ENCODE assay signal across 22 mouse cellular contexts in the genomic region with DNA sequence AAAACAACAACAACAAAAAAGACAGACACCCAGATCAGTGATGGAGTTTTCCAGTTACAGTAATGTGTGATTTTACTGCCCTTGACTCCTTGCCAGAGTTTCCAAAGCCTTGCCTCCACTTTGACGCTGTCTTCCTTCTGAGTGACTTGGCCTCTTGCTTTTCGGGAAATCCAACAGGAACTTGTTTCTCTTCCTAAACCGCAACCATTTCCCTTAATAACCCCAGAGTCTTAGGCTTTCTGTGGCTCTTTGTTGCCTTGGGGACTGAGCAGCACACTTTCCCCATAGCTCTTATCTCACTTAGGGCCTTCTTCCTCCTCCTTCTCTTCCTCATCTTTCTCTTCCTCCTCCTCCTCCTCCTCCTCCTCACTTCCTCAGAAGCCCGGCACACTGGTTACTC. TPM values are rescaled to one million over a fixed set of nuclear protein-coding genes. Genes with fewer than 3 reads are reported as not detected.
DNase-seq lines count a peak whose midpoint lies in the region; ATAC-seq and TF ChIP-seq lines count a peak whose summit lies in the region.
"Had no signal": no experiment of that assay in that cellular context is flagged by ENCODE, and none has a peak within 500 bp of the region (broad histone marks: within the 10 kb centered on the region; RNA-seq: fewer than 3 reads in every experiment).

No protein-coding gene starts in this region.

- H3K36me3 ChIP-seq in testis, adult 2 months (ENCODE audit: control insufficient read depth, insufficient read depth, low read length) = no peaks in the 10 kb centered on the region
- 0 out of 2 replicates have a peak, but pooled peaks cover 2% of the 10 kb centered on the region for H3K36me3 ChIP-seq in midbrain, embryonic 15.5 days (replicated peaks)
- H3K36me3 ChIP-seq: embryonic facial prominence, embryonic 15.5 days had no signal

- no peak for TF ChIP-seq POLR2A in testis, adult 2 months (IDR thresholded peaks at IDR 0.05; ENCODE audit: control insufficient read depth, low read depth, low read length)

- 90% methylated on average over 4 of the region's 4 CpGs for WGBS in midbrain, embryonic 15.5 days

- no peak overlapping the region for H3K27ac ChIP-seq in testis, adult 2 months (ENCODE audit: control insufficient read depth, insufficient read depth, low read depth, low read length)
- H3K27ac ChIP-seq in midbrain, embryonic 15.5 days = no peak overlapping the region
- H3K27ac ChIP-seq: embryonic facial prominence, embryonic 15.5 days; forebrain, embryonic 10.5 days; forebrain, embryonic 15.5 days; heart, embryonic 10.5 days; hindbrain, embryonic 13.5 days had no signal

- H3K9ac ChIP-seq in midbrain, embryonic 15.5 days = no peak overlapping the region
- H3K9ac ChIP-seq: embryonic facial prominence, embryonic 15.5 days; forebrain, embryonic 15.5 days; hindbrain, embryonic 13.5 days had no signal

- no peak overlapping the region for H3K4me2 ChIP-seq in midbrain, embryonic 15.5 days
- H3K4me2 ChIP-seq: embryonic facial prominence, embryonic 15.5 days; forebrain, embryonic 15.5 days; hindbrain, embryonic 13.5 days had no signal

- no peaks in the 10 kb centered on the region for H3K27me3 ChIP-seq in testis, adult 2 months (ENCODE audit: control insufficient read depth, insufficient read depth, low read length)
- no peaks in the 10 kb centered on the region for H3K27me3 ChIP-seq in midbrain, embryonic 15.5 days (replicated peaks)
- H3K27me3 ChIP-seq: embryonic facial prominence, embryonic 15.5 days; forebrain, embryonic 15.5 days; hindbrain, embryonic 13.5 days had no signal

- no peak for TF ChIP-seq CTCF in testis, adult 2 months (IDR thresholded peaks at IDR 0.05; ENCODE audit: control insufficient read depth, insufficient read depth, insufficient replicate concordance, low read depth, low read length)

- peak; percentile 78 for ATAC-seq in hematopoietic stem cell, adult 5-6 weeks (replicated peaks in 1 of 2; ENCODE audit: insufficient read depth in 1 of 2, low FRiP score in 2 of 2, low TSS enrichment in 1 of 2, low read depth in 1 of 2, poor library complexity in 2 of 2, severe bottlenecking in 2 of 2)
- peak; percentile 68 for ATAC-seq in megakaryocyte progenitor cell, adult 5-6 weeks (replicated peaks; ENCODE audit: poor library complexity)
- ATAC-seq in midbrain, embryonic 15.5 days (replicated peaks) = no peak
- ATAC-seq: forebrain, embryonic 15.5 days had no signal

- peaks cover 6% of the 10 kb centered on the region for H3K4me1 ChIP-seq in testis, adult 2 months (ENCODE audit: control insufficient read depth, insufficient read depth, low read length)
- no peaks in the 10 kb centered on the region for H3K4me1 ChIP-seq in midbrain, embryonic 15.5 days
- H3K4me1 ChIP-seq: embryonic facial prominence, embryonic 15.5 days; forebrain, embryonic 10.5 days; forebrain, embryonic 15.5 days; heart, embryonic 10.5 days; hindbrain, embryonic 13.5 days had no signal

- DNase-seq in kidney, postnatal 10 days = peak; percentile 15
- no peak for DNase-seq in kidney, adult 8-10 months
- DNase-seq in testis, postnatal 14 days (ENCODE audit: low spot score) = no peak
- DNase-seq in frontal cortex, postnatal 36 days (ENCODE audit: low spot score in 2 of 2) = no peak
- DNase-seq: adrenal gland, adult 8-10 months; adrenal gland, postnatal 36 days; cerebellum, adult 2 months; cerebellum, postnatal 10 days; embryo, embryonic 11 days; gastrocnemius, postnatal 10 days; heart, postnatal 10 days; heart, postnatal 4 days had no signal

- H3K4me3 ChIP-seq in testis, adult 2 months (ENCODE audit: control insufficient read depth, low read depth, low read length) = peak overlapping the region; percentile 74
- H3K4me3 ChIP-seq in midbrain, embryonic 15.5 days = no peak overlapping the region
- H3K4me3 ChIP-seq: embryonic facial prominence, embryonic 15.5 days; erythroblast, embryonic 14.5 days; forebrain, embryonic 10.5 days; forebrain, embryonic 15.5 days; heart, embryonic 10.5 days; hindbrain, embryonic 13.5 days had no signal

- H3K9me3 ChIP-seq in midbrain, embryonic 15.5 days = no peaks in the 10 kb centered on the region
- H3K9me3 ChIP-seq: embryonic facial prominence, embryonic 15.5 days; forebrain, embryonic 15.5 days; heart, embryonic 10.5 days; hindbrain, embryonic 13.5 days had no signal

RNA-seq across cellular contexts. Expression of a gene that starts 19.1 kb away (rescaled TPM):
- polyA plus RNA-seq in testis, adult 2 months (2012; rRNA removed) = 187 and 199 TPM in 2 replicates
- total RNA-seq in hematopoietic stem cell, adult 5-6 weeks (2017) = 2.8 and 3.9 TPM in 2 replicates
- total RNA-seq in megakaryocyte progenitor cell, adult 5-6 weeks (2015) = 2.9 and 3.7 TPM in 2 replicates
- 0.21 and 1.3 TPM in 2 replicates for total RNA-seq in megakaryocyte progenitor cell, adult 5-6 weeks (2017)
- 71.4 and 79.5 TPM in 2 replicates for polyA plus RNA-seq in midbrain, embryonic 15.5 days (2015; fragmentation: Nextera tagmentation; extraction: Ambion mirVana)
